Mouse (Mus musculus) intestine, embryonic 16.5 days (tissue): ENCODE measurements around the gene Rnf114. TPM values are rescaled to one million over a fixed set of nuclear protein-coding genes. Genes with fewer than 3 reads are reported as not detected.

Experiments
- ATAC-seq: fragments of 200-750 bp; cut with Nextera tagmentation; 2 replicates; pipeline ENCODE4 v1.8.0; 2017; ENCODE audit warnings: moderate TSS enrichment, moderate library complexity
- H3K27ac ChIP-seq: fragments of 300-500 bp; sonication (generic); 2 replicates; pipeline ENCODE4 v1.5.1; 2014; ENCODE audit warnings: mild to moderate bottlenecking, low read length
- H3K27me3 ChIP-seq: fragments of 300-500 bp; sonication (generic); replicated peaks from 2 replicates; pipeline ENCODE4 v1.6.1; 2014; ENCODE audit warnings: low read length, control low read depth, mixed read lengths; ENCODE audit not compliant: control insufficient read depth, insufficient read depth
- H3K36me3 ChIP-seq: fragments of 300-500 bp; sonication (generic); 2 replicates; pipeline ENCODE4 v1.6.1; 2014; ENCODE audit warnings: low read length, control low read depth; ENCODE audit not compliant: control insufficient read depth, insufficient read depth
- H3K4me1 ChIP-seq: fragments of 300-500 bp; sonication (generic); 2 replicates; pipeline ENCODE4 v1.6.1; 2014; ENCODE audit warnings: low read length, control low read depth, mixed read lengths; ENCODE audit not compliant: control insufficient read depth, insufficient read depth
- H3K4me2 ChIP-seq: fragments of 300-500 bp; sonication (generic); 2 replicates; pipeline ENCODE4 v1.6.1; 2014; ENCODE audit warnings: low read depth, low read length, control low read depth
- H3K4me3 ChIP-seq: fragments of 300-500 bp; sonication (generic); 2 replicates; pipeline ENCODE4 v1.5.1; 2014; ENCODE audit warnings: mild to moderate bottlenecking, low read length
- H3K9ac ChIP-seq: fragments of 300-500 bp; sonication (generic); 2 replicates; pipeline ENCODE4 v1.6.1; 2014; ENCODE audit warnings: low read depth, low read length
- H3K9me3 ChIP-seq: fragments of 300-500 bp; sonication (generic); 2 replicates; pipeline ENCODE4 v1.6.1; 2016; ENCODE audit warnings: low read length, control low read depth; ENCODE audit not compliant: control insufficient read depth
- WGBS: fragments of 180-500 bp; shearing (Covaris S2); extraction: QIAGEN DNeasy Blood & Tissue Kit; methylation state at CpG from one replicate; pipeline ENCODE4 v1.1.7; 2014; 5-methylcytosine and 5-hydroxymethylcytosine counted together
- polyA plus RNA-seq: library from polyadenylated mRNA; unstranded; fragments of >200 nt; fragmentation: Nextera tagmentation; extraction: Ambion mirVana; gene quantifications from 2 replicates; pipeline ENCODE4 v1.2.1, GENCODE M21; 2015

Gene Rnf114
- polyA plus RNA-seq, 1 experiment from 2014 or later = 76.5 TPM

- Histone ChIP-seq H3K27me3 (peaks cover 10% of the 10 kb centered on the region; the same call in 1 of the 2 replicates), H3K27ac (no peak overlapping the region), H3K9me3 (no peaks in the 10 kb centered on the region), H3K36me3 (no peaks in the 10 kb centered on the region), H3K4me2 (no peak overlapping the region), H3K4me3 (no peak overlapping the region), H3K4me1 (peaks cover 28% of the 10 kb centered on the region), H3K9ac (no peak overlapping the region)
- ATAC-seq = no peak; the same call in 1 of the 2 replicates
- WGBS = 40% methylated on average over 12 of the region's 12 CpGs
Measured at GRCm38 (mm10) chr2:167563703-167564102, 71.3 kb downstream of the Rnf114 start.

- Histone ChIP-seq H3K9ac (no peak overlapping the region), H3K27ac (peak overlapping the region; percentile 45), H3K27me3 (peaks cover 8% of the 10 kb centered on the region; the same call in 1 of the 2 replicates), H3K9me3 (no peaks in the 10 kb centered on the region), H3K36me3 (no peaks in the 10 kb centered on the region), H3K4me1 (peaks cover 24% of the 10 kb centered on the region), H3K4me2 (no peak overlapping the region), H3K4me3 (no peak overlapping the region)
- no peak for ATAC-seq
- WGBS = 70% methylated on average over 13 of the region's 13 CpGs
Measured at GRCm38 (mm10) chr2:167564551-167565311, 72.3 kb downstream of the Rnf114 start.

- Histone ChIP-seq H3K4me3 (no peak overlapping the region), H3K36me3 (no peaks in the 10 kb centered on the region), H3K9me3 (no peaks in the 10 kb centered on the region), H3K27ac (peak overlapping the region; percentile 66), H3K4me2 (no peak overlapping the region), H3K9ac (peak overlapping the region; percentile 63), H3K27me3 (0 out of 2 replicates have a peak, but pooled peaks cover 3% of the 10 kb centered on the region), H3K4me1 (peaks cover 24% of the 10 kb centered on the region)
- no peak for ATAC-seq
- 72% methylated on average over 3 of the region's 3 CpGs for WGBS
Measured at GRCm38 (mm10) chr2:167565312-167565656, 72.8 kb downstream of the Rnf114 start.

- H3K27ac ChIP-seq = peak overlapping the region; percentile 66
- H3K4me2 ChIP-seq = no peak overlapping the region
- H3K9me3 ChIP-seq = no peaks in the 10 kb centered on the region
- 30% methylated on average over 19 of the region's 19 CpGs for WGBS
- H3K27me3 ChIP-seq = no peaks in the 10 kb centered on the region
- peak overlapping the region; percentile 63 for H3K9ac ChIP-seq
- H3K36me3 ChIP-seq = no peaks in the 10 kb centered on the region
- no peak overlapping the region for H3K4me3 ChIP-seq
- peak; percentile 35 for ATAC-seq
- H3K4me1 ChIP-seq = peaks cover 24% of the 10 kb centered on the region
Measured at GRCm38 (mm10) chr2:167565682-167566081, 73.2 kb downstream of the Rnf114 start.

Other genes with a start within 250 kb of the Rnf114 start
- 7.2 and 8.1 TPM in 2 replicates for gene B4galt5, start 143.5 kb upstream of the Rnf114 start, polyA plus RNA-seq
- gene Slc9a8, start 70.9 kb upstream of the Rnf114 start, polyA plus RNA-seq = 19.0 and 21.4 TPM in 2 replicates
- gene Spata2, start 242 bp downstream of the Rnf114 start, polyA plus RNA-seq = 14.2 and 15.4 TPM in 2 replicates
- gene Snai1, start 45.5 kb downstream of the Rnf114 start, polyA plus RNA-seq = 15.6 TPM in 2 replicates
- 273 and 293 TPM in 2 replicates for gene Ube2v1, start 139.4 kb downstream of the Rnf114 start, polyA plus RNA-seq
- gene Gm20431, start 168.9 kb downstream of the Rnf114 start, polyA plus RNA-seq = 2.0 and 3.2 TPM in 2 replicates
- gene Cebpb, start 196.3 kb downstream of the Rnf114 start, polyA plus RNA-seq = 0.65 and 0.93 TPM in 2 replicates
- 28.6 and 33.7 TPM in 2 replicates for gene Tmem189, start 197.2 kb downstream of the Rnf114 start, polyA plus RNA-seq